Mouse (Mus musculus) kidney, postnatal 25 days (tissue): ENCODE results near the gene Cntn5.

ENCODE experiments used
- DNase-seq, 2 experiments: peaks; one replicate each; pipeline ENCODE4 v3.0.0; 2021; ENCODE audit warnings: mixed read lengths in 2 of 2

Gene Cntn5

DNA sequence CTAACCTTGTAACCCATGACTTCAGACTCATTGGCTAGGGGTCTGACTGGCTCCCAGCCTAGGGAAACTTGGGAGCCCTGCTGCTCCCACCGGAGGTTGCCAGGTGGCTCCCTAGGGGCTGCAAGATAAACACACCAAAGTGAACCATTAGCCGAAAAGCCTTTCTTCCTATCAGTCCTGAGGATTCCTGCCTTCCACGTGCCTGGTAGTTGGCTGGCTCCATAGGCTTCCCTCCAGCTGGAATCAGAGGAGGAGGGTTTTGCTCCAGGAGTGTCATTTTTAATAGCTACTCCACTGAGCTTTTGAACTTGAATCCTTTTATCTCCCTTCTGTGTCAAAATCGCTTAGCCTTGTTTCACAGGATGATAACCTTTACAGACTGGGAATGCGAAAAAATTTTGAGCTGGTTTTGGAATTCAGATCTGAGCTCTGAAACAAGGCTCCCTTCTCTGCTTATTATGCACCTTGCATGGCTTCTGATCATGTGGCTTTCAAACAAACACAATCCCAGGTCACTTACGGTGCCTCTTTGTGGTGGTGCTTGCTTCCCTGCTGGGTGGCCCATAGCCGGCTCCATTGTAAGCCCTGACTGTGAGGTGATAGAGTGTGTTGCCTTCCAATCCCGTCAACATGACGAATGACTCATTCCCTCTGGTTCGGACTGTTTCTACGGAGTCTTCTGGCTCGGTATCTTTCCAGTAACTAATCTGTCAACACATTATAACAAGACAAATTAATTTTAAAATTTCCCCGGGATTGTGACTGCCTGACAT is 1231.1 kb downstream of the Cntn5 start:
- no peak for DNase-seq

DNA sequence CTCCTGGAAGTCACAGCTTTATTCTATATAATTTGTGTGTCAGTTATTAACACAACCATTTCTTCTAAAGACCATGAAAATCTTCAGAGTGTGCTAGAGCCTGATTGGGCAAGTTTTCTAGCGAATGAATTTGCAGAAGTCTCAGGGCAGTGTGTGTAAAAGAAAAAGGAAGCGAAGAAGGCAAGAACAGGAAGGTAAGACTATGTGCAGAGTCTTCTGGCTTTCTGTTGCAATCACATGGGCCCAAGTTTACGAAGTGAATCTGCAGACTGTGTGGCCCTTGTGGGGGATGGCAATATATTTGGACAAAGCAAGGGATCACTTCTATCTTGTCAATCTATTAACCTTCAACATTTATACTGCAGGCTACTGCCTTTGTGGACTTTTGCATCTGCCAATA is 1251.1 kb downstream of the Cntn5 start:
- no peak for DNase-seq

DNA sequence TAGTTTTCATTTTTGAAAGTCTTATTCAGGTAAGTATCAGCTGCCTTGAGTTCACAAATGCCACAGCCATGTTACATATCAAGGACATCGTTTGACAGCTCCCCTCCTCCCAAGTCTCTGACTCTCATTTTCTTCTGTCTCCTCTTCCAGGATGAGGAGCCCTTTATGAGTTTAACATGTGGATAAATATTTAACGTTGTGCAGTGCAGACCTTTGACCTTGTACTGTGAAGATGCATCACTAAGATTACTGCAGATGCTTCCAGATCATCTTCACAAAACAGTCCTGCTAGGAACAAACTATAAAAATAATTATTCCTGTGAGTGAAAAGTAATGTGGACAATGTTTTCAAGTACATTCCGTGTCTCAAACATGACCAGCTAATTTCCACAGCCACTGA is 1257.2 kb downstream of the Cntn5 start:
- DNase-seq, result no peak

DNA sequence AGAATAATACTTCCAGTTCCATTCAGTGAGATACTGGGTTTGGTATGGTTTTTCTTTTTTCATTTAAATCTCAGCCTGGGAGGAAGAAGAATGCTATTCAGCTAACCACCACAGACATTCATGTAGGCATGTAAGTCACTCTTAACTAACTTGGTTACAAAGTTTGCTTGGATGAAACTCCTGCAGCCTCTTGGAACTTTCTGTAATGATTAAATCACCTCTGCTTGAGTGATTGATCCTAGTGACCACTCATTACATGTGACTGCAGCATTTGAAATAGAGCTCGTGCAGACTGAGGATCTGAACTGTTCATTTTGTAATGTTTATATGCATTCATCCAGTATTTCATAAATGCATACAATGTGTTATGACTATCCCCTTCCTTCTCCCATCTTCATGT is 1258.3 kb downstream of the Cntn5 start:
- DNase-seq, result no peak
